Mouse (Mus musculus) megakaryocyte, embryonic 14.5 days (primary cell): ENCODE measurements around the gene Cox20.

Source experiments
- FLI1 ChIP-seq: IDR thresholded peaks from 2 replicates; pipeline ENCODE4 v1.6.1; 2012; ENCODE audit warnings: low read length, inconsistent platforms, mixed read lengths
- GATA1 ChIP-seq: IDR thresholded peaks from 3 replicates; pipeline ENCODE4 v1.6.1; 2012; ENCODE audit warnings: mixed read lengths, low read length, inconsistent platforms, borderline replicate concordance

- TF ChIP-seq GATA1 = no peak
- no peak for TF ChIP-seq FLI1
Measured at GRCm38 (mm10) chr1:178323235-178323634, 4.3 kb downstream of the Cox20 start.
